Mouse (Mus musculus) midbrain, postnatal 0 days (tissue): ENCODE data around the gene Ift81. TPM values are rescaled to one million over a fixed set of nuclear protein-coding genes. Genes with fewer than 3 reads are reported as not detected.

ENCODE experiments used
- ATAC-seq: fragments of 200-750 bp; cut with Nextera tagmentation; 2 replicates; pipeline ENCODE4 v1.8.0; 2017; ENCODE audit warnings: moderate number of reproducible peaks, mild to moderate bottlenecking, moderate TSS enrichment, moderate library complexity; ENCODE audit not compliant: low FRiP score
- DNase-seq: peaks from one replicate; pipeline ENCODE4 v3.0.0-alpha.2; 2015; ENCODE audit warnings: low spot score
- H3K27ac ChIP-seq: fragments of 300-500 bp; sonication (generic); 2 replicates; pipeline ENCODE4 v1.5.1; 2014; ENCODE audit warnings: low read depth, mild to moderate bottlenecking, low read length, mixed read lengths
- H3K27me3 ChIP-seq: fragments of 300-500 bp; sonication (generic); 2 replicates; pipeline ENCODE4 v1.6.1; 2014; ENCODE audit warnings: low read length, control low read depth, mixed read lengths; ENCODE audit not compliant: insufficient read depth
- H3K36me3 ChIP-seq: fragments of 300-500 bp; sonication (generic); 2 replicates; pipeline ENCODE4 v1.6.1; 2014; ENCODE audit warnings: low read length, control low read depth, mixed read lengths; ENCODE audit not compliant: insufficient read depth
- H3K4me1 ChIP-seq: fragments of 300-500 bp; sonication (generic); 2 replicates; pipeline ENCODE4 v1.6.1; 2014; ENCODE audit warnings: mild to moderate bottlenecking, control low read depth, antibody characterized with exemption, low read length, mixed read lengths; ENCODE audit not compliant: insufficient read depth
- H3K4me2 ChIP-seq: fragments of 300-500 bp; sonication (generic); 2 replicates; pipeline ENCODE4 v1.6.1; 2014; ENCODE audit warnings: low read depth, mild to moderate bottlenecking, low read length, mixed read lengths; ENCODE audit not compliant: poor library complexity, severe bottlenecking
- H3K4me3 ChIP-seq: fragments of 300-500 bp; sonication (generic); 2 replicates; pipeline ENCODE4 v1.5.1; 2014; ENCODE audit warnings: low read depth, mild to moderate bottlenecking, low read length, moderate library complexity
- H3K9ac ChIP-seq: fragments of 300-500 bp; sonication (generic); replicated peaks from 2 replicates; pipeline ENCODE4 v1.6.1; 2014; ENCODE audit warnings: mild to moderate bottlenecking, low read length, moderate library complexity, mixed read lengths; ENCODE audit not compliant: poor library complexity, severe bottlenecking
- H3K9me3 ChIP-seq: fragments of 300-500 bp; sonication (generic); 2 replicates; pipeline ENCODE4 v1.6.1; 2016; ENCODE audit warnings: low read length, control low read depth
- CTCF ChIP-seq: IDR thresholded peaks from 2 replicates; pipeline ENCODE4 v1.5.1; 2016; ENCODE audit warnings: antibody characterized with exemption, mild to moderate bottlenecking
- WGBS: fragments of 180-500 bp; shearing (Covaris S2); extraction: QIAGEN DNeasy Blood & Tissue Kit; methylation state at CpG from one replicate; pipeline ENCODE4 v1.1.7; 2014; 5-methylcytosine and 5-hydroxymethylcytosine counted together
- polyA plus RNA-seq: library from polyadenylated mRNA; unstranded; fragments of >200 nt; fragmentation: Nextera tagmentation; extraction: Ambion mirVana; gene quantifications from 2 replicates; pipeline ENCODE4 v1.2.1, GENCODE M21; 2015
- total RNA-seq: library from RNA; depleted of rRNA; stranded (reverse); fragments of >200 nt; gene quantifications from 2 replicates; pipeline ENCODE4 v1.2.3, GENCODE M21; 2014

The Ift81 gene
- total and polyA plus RNA-seq, 2 experiments from 2014 or later = 35.1 to 71.9 TPM

- peak overlapping the region; percentile 18 for H3K4me3 ChIP-seq
- no peak overlapping the region for H3K27ac ChIP-seq
- ATAC-seq (no peak), DNase-seq (no peak)
- peak overlapping the region; percentile 41 for H3K4me2 ChIP-seq
- 40% methylated on average over 16 of the region's 16 CpGs for WGBS
- H3K9me3 ChIP-seq = no peaks in the 10 kb centered on the region
- H3K4me1 ChIP-seq = peaks cover 2% of the 10 kb centered on the region; the same call in 1 of the 2 replicates
- TF ChIP-seq CTCF = no peak
- H3K9ac ChIP-seq = 0 out of 2 replicates have a peak overlapping the region, but pooled peaks have one; percentile 29
- H3K27me3 ChIP-seq = no peaks in the 10 kb centered on the region
- H3K36me3 ChIP-seq = no peaks in the 10 kb centered on the region
These were observed 22.6 kb upstream of the Ift81 start for GRCm38 (mm10) chr5:122636958-122637357.

GRCm38 (mm10) chr5:122636308-122636707 lies 22.0 kb upstream of the Ift81 start:
- Histone ChIP-seq H3K4me1 (peaks cover 2% of the 10 kb centered on the region; the same call in 1 of the 2 replicates), H3K9ac (no peak overlapping the region), H3K27me3 (no peaks in the 10 kb centered on the region), H3K9me3 (no peaks in the 10 kb centered on the region), H3K4me3 (no peak overlapping the region), H3K27ac (no peak overlapping the region), H3K36me3 (no peaks in the 10 kb centered on the region), H3K4me2 (no peak overlapping the region)
- ATAC-seq (no peak), DNase-seq (peak; percentile 38)
- TF ChIP-seq CTCF = no peak
- WGBS = 52% methylated on average over 9 of the region's 9 CpGs

GRCm38 (mm10) chr5:122635228-122635627 lies 20.9 kb upstream of the Ift81 start:
- TF ChIP-seq CTCF = no peak
- Histone ChIP-seq H3K4me2 (no peak overlapping the region), H3K27me3 (no peaks in the 10 kb centered on the region), H3K9ac (no peak overlapping the region), H3K4me1 (peaks cover 2% of the 10 kb centered on the region; the same call in 1 of the 2 replicates), H3K9me3 (no peaks in the 10 kb centered on the region), H3K4me3 (no peak overlapping the region), H3K36me3 (no peaks in the 10 kb centered on the region), H3K27ac (no peak overlapping the region)
- 82% methylated on average over 8 of the region's 8 CpGs for WGBS
- ATAC-seq (no peak), DNase-seq (no peak)

GRCm38 (mm10) chr5:122627243-122627642 lies 12.9 kb upstream of the Ift81 start:
- H3K9me3 ChIP-seq = no peaks in the 10 kb centered on the region
- TF ChIP-seq CTCF = peak; percentile 99
- WGBS = 41% methylated on average over 2 of the region's 2 CpGs
- H3K36me3 ChIP-seq = no peaks in the 10 kb centered on the region
- DNase-seq (peak; percentile 91), ATAC-seq (0 out of 2 replicates have a peak, but pooled peaks have one; percentile 54)
- H3K9ac ChIP-seq = no peak overlapping the region
- no peaks in the 10 kb centered on the region for H3K27me3 ChIP-seq
- no peak overlapping the region for H3K4me3 ChIP-seq
- H3K27ac ChIP-seq = no peak overlapping the region
- H3K4me2 ChIP-seq = no peak overlapping the region
- no peaks in the 10 kb centered on the region for H3K4me1 ChIP-seq

- no peak overlapping the region for H3K4me2 ChIP-seq
- no peak for TF ChIP-seq CTCF
- H3K36me3 ChIP-seq = no peaks in the 10 kb centered on the region
- no peaks in the 10 kb centered on the region for H3K4me1 ChIP-seq
- 90% methylated on average over 14 of the region's 14 CpGs for WGBS
- no peak for DNase-seq
- no peak overlapping the region for H3K27ac ChIP-seq
- no peak overlapping the region for H3K9ac ChIP-seq
- no peaks in the 10 kb centered on the region for H3K27me3 ChIP-seq
- H3K9me3 ChIP-seq = no peaks in the 10 kb centered on the region
- ATAC-seq = no peak
- no peak overlapping the region for H3K4me3 ChIP-seq
These were observed 11.4 kb upstream of the Ift81 start for GRCm38 (mm10) chr5:122625565-122626252.

- Histone ChIP-seq H3K4me1 (no peaks in the 10 kb centered on the region), H3K27ac (no peak overlapping the region), H3K4me3 (no peak overlapping the region), H3K4me2 (no peak overlapping the region), H3K36me3 (no peaks in the 10 kb centered on the region), H3K9me3 (no peaks in the 10 kb centered on the region), H3K27me3 (no peaks in the 10 kb centered on the region), H3K9ac (no peak overlapping the region)
- TF ChIP-seq CTCF = no peak
- WGBS = 85% methylated on average over 11 of the region's 11 CpGs
- no peak for DNase-seq
- ATAC-seq = no peak
These were observed 10.7 kb upstream of the Ift81 start for GRCm38 (mm10) chr5:122624952-122625479.
